Mouse (Mus musculus): ENCODE data around the gene Taf12. TPM values are rescaled to one million over a fixed set of nuclear protein-coding genes. Genes with fewer than 3 reads are reported as not detected.

Gene Taf12
- polyA plus RNA-seq (2015; fragmentation: Nextera tagmentation; extraction: Ambion mirVana), result 23.6 and 28.1 TPM in 2 replicates

DNA sequence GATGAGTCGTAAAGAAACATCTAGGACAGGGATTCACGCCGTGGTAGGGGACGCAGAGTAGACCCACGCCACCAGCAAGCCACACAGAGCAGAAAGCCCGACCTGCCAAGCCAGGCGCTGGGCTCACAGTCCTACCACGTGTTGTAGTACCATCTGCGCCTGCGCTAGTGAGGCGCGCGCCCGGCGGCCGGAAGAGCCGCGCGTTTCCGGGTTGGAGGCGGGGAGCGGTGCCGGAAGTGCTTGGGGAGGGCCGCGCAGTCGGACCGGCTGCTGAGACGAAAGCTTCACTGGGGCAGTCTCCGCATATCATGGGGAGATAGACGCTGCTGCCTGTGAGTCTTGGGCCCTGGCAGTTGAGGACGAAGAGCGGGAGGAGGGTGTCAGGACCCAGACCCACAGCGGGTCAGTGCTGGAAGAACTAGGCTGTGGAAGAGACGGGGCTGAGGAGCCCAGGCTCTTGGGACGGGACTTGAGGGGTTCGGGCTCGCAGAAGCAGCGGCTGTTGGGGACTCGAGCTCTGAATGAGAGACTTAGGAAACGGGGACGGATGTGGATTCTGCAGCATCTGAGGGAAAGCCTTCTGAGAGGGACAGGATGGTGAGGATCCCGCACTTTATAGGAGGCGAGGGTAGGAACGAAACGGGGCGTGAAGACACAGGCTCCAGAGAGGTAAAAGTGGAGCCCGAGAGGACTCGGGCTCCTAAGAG, at the start of gene Taf12:
TSS of gene Taf12 (plus strand) at position 220 of the 707 bp plus-strand sequence.

DNA sequence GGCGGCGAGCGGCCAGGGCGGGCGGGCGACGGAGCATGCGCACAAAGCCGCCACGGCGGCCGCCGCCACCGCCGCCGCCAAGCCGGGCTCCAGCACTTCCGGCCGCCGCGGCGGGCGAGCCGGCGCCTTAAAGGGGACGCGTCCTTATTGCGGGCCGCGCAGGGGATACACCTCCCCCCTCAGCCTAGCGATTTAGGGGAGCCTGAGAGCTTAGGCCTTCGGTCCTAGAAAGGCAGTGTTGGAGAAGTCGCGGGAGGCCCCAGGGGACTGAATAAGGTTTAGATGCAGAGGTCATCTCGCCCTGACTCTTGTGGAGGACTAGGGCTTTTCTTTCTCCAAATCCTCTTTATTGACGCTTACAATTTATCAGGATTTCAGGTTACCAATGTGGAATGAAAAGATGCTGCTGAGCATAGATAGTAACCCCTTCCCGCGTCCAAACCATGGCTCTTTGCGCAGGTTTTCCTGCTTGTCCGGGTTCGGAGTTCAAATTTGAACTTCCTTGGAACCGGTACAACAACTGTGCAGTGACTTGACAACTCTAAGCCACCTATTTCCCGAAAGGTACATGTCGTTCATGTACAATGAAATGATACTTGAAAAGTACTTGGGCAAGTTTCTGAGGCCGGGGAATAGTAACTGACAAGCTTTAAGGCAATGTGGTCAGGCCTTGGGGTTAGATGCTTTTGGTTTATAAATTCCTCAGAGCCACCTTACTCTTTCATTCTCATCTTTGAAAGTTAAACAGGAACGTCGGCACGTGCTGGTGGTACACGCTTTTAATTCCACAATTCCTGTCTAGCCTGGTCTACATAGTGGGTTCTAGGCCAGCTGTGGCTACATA, 12.4 kb upstream of the Taf12 start, which contains the start of gene Gmeb1:
TSS of gene Gmeb1 (minus strand) at position 89 of the 844 bp plus-strand sequence.

DNA sequence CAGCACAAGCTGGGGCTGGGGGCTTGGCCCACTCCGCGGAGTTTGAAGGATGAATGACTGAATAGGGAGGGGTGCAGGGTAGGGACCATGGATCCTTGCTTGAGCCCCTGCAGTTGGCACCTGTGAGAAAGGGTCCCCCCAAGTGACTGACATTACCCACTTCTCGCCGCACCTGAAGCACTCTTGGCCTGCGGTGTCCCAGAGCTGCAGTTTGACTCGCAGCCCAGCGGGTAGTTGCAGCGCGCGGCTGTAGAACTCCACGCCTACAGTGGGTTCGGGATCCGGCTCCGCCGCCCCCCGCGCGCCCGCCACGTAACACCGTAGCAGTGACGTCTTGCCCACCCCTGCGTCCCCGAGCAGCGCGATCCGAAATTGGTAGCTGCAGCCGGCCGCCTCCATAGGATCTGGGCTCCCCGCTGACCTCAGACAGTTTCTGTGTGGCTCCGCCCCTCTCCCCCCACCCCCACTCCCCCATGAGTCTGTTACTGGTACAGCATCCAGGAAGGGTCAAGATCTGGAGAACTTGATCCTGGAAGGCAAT, 28.8 kb downstream of the Taf12 start, which contains the start of gene Rab42:
TSS of gene Rab42 (minus strand) at position 447 of the 541 bp plus-strand sequence.

DNA sequence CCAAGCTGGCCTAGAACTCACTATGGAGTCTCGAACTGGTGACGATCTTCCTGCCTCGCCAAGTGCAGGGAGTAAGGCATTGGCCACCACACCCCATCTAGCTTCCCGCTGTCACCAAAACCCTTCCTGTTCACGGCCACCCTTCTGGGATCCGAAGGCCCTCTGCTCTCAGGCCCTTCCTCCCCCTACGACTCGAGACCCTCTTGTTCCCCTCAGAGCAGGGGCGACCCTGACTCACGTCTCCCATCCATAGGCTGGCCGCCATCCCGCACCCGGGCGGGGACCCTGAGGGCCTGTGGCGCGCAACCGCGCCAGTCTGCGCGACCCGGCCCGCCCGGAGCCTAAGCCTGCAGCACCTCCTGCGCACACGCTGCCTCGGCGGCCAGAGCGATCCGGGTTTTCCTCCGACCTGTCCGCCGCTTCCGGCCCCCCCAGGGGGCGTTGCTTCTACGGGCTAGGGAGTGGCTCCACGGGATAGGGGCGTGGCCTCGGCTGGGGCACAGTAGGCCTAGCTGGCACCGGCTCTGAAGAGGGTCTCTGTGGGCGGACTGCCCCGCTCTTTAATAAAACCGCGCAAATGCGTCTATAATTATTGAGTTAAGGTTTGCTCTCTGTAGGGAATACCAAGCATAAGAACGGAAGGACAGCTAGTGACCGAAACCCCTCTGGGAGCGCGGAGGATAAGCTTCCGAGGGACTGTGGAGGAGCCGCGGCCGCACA, 55.1 kb downstream of the Taf12 start, which contains the start of gene Trnau1ap:
TSS of gene Trnau1ap (minus strand) at position 424 of the 720 bp plus-strand sequence.

Other genes with a start within 250 kb of the Taf12 start
- 0.11 TPM in 1 of 2 replicates, not detected in the other for gene Gm10300, start 199.7 kb upstream of the Taf12 start, polyA plus RNA-seq (2015; fragmentation: Nextera tagmentation; extraction: Ambion mirVana)
- 25.3 and 32.7 TPM in 2 replicates for gene Epb41, start 199.1 kb upstream of the Taf12 start, polyA plus RNA-seq (2015; fragmentation: Nextera tagmentation; extraction: Ambion mirVana)
- gene Oprd1, start 129.9 kb upstream of the Taf12 start, polyA plus RNA-seq (2015; fragmentation: Nextera tagmentation; extraction: Ambion mirVana), result 0.07 TPM in 1 of 2 replicates, not detected in the other
- 39.9 and 51.4 TPM in 2 replicates for gene Ythdf2, start 62.1 kb upstream of the Taf12 start, polyA plus RNA-seq (2015; fragmentation: Nextera tagmentation; extraction: Ambion mirVana)
- gene Gmeb1, start 12.8 kb upstream of the Taf12 start, polyA plus RNA-seq (2015; fragmentation: Nextera tagmentation; extraction: Ambion mirVana), result 14.2 and 15.8 TPM in 2 replicates
- 2.1 and 2.6 TPM in 2 replicates for gene Rab42, start 29.0 kb downstream of the Taf12 start, polyA plus RNA-seq (2015; fragmentation: Nextera tagmentation; extraction: Ambion mirVana)
- 55.9 and 58.2 TPM in 2 replicates for gene Trnau1ap, start 55.2 kb downstream of the Taf12 start, polyA plus RNA-seq (2015; fragmentation: Nextera tagmentation; extraction: Ambion mirVana)
- gene Rcc1, start 79.2 kb downstream of the Taf12 start, polyA plus RNA-seq (2015; fragmentation: Nextera tagmentation; extraction: Ambion mirVana), result 22.0 and 23.5 TPM in 2 replicates
- 15.4 and 20.3 TPM in 2 replicates for gene Phactr4, start 148.1 kb downstream of the Taf12 start, polyA plus RNA-seq (2015; fragmentation: Nextera tagmentation; extraction: Ambion mirVana)
- gene Med18, start 189.5 kb downstream of the Taf12 start, polyA plus RNA-seq (2015; fragmentation: Nextera tagmentation; extraction: Ambion mirVana), result 9.1 and 13.3 TPM in 2 replicates
- gene Sesn2, start 236.1 kb downstream of the Taf12 start, polyA plus RNA-seq (2015; fragmentation: Nextera tagmentation; extraction: Ambion mirVana), result 9.6 and 12.0 TPM in 2 replicates